Mouse (Mus musculus) cerebellum, postnatal 25 days (tissue): ENCODE measurements at regions not wholly inside any gene's neighbourhood (a gene's known extent, or its start where the extent isn't known, plus 50 kb on each side); places are given as distances from the start of the nearest gene placed in this dataset.

Experiments used
- DNase-seq, 2 experiments: peaks; one replicate each; pipeline ENCODE4 v3.0.0; 2021; ENCODE audit warnings: mixed read lengths in 2 of 2

GRCm38 (mm10) chr4:131216361-131216760 is 272.2 kb downstream of the Matn1 start:
- DNase-seq: peak; percentile 66 to 70

GRCm38 (mm10) chr4:131217083-131217482 is 272.9 kb downstream of the Matn1 start:
- no peak for DNase-seq

GRCm38 (mm10) chr4:131217571-131218155 is 273.5 kb downstream of the Matn1 start:
- no peak for DNase-seq

- DNase-seq: peak in 1 of 2 experiments; percentile 64
These were observed 276.8 kb downstream of the Matn1 start for GRCm38 (mm10) chr4:131220966-131221365.

GRCm38 (mm10) chr4:131230361-131230760 is 286.2 kb downstream of the Matn1 start:
- DNase-seq: no peak

- no peak for DNase-seq
These were observed 292.4 kb downstream of the Matn1 start for GRCm38 (mm10) chr4:131236611-131237031.

GRCm38 (mm10) chr4:131238591-131238990 is 294.4 kb downstream of the Matn1 start:
- no peak for DNase-seq

GRCm38 (mm10) chr4:131239132-131239531 is 294.9 kb downstream of the Matn1 start:
- no peak for DNase-seq

- DNase-seq: no peak
These were observed 296.3 kb downstream of the Matn1 start for GRCm38 (mm10) chr4:131240457-131240856.

- peak; percentile 55 to 63 for DNase-seq
These were observed 298.1 kb downstream of the Matn1 start for GRCm38 (mm10) chr4:131242250-131242649.

GRCm38 (mm10) chr4:131243744-131244387 is 299.7 kb downstream of the Matn1 start:
- DNase-seq: peak; percentile 39 to 48

GRCm38 (mm10) chr4:131252602-131253442 is 308.6 kb downstream of the Matn1 start:
- DNase-seq: peak; percentile 90 to 93

- no peak for DNase-seq
These were observed 309.2 kb downstream of the Matn1 start for GRCm38 (mm10) chr4:131253443-131253817.

GRCm38 (mm10) chr4:131254243-131254642 is 310.1 kb downstream of the Matn1 start:
- peak in 1 of 2 experiments; percentile 26 for DNase-seq

- DNase-seq: peak; percentile 27 to 45
These were observed 310.5 kb downstream of the Matn1 start for GRCm38 (mm10) chr4:131254691-131255090.

GRCm38 (mm10) chr4:131261236-131261635 is 317.1 kb downstream of the Matn1 start:
- DNase-seq: no peak

- no peak for DNase-seq
These were observed 318.7 kb downstream of the Matn1 start for GRCm38 (mm10) chr4:131262909-131263308.

- no peak for DNase-seq
These were observed 322.6 kb downstream of the Matn1 start for GRCm38 (mm10) chr4:131266764-131267163.

GRCm38 (mm10) chr4:131267760-131268159 is 323.6 kb downstream of the Matn1 start:
- peak in 1 of 2 experiments; percentile 60 for DNase-seq

GRCm38 (mm10) chr4:131270192-131270591 is 326.0 kb downstream of the Matn1 start:
- DNase-seq: peak in 1 of 2 experiments; percentile 53

- no peak for DNase-seq
These were observed 327.9 kb downstream of the Matn1 start for GRCm38 (mm10) chr4:131272060-131272459.

- DNase-seq: no peak
These were observed 349.4 kb downstream of the Matn1 start for GRCm38 (mm10) chr4:131293560-131293959.

- DNase-seq: no peak
These were observed 354.0 kb downstream of the Matn1 start for GRCm38 (mm10) chr4:131298011-131298674.
